Mouse (Mus musculus): ENCODE measurements around the gene Lrguk. TPM values are rescaled to one million over a fixed set of nuclear protein-coding genes. Genes with fewer than 3 reads are reported as not detected.

Gene Lrguk
- total and polyA plus RNA-seq, 3 experiments = 0.09 to 0.18 (median 0.10) TPM

DNA sequence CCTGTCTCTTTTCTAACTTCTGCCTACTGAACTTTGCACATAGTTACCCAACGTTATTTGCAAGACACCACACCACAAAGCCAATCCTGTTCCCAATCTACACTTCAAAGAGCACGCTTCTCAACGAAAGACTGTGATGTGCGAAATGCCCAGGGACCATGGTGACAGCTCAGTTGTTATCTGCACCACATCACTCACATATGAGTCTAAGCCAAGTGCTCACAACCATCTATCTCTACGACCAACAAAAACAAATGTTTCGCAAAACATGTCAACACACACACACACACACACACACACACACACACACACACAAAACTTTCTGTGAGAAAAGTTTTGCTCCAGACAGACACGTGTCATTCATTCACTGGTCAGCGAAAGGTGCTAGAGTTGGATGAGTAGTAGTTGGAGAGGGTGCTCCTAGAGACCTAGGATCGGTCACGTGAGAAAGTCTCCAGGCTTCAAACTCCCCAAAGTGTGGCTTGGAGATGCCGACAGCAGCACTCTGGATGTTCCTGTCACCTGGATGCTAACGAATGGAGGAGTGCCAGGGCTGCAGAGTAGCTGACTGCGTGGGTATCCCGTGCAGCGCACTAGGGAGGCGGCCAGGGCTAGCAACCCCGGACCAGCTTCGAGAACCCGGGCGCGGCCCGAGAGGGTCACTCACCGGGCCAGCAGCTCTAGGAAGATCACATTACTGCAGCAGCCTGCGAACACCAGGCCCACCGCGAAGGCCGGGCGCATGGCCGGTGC, 147.0 kb downstream of the Lrguk start:
- Histone ChIP-seq H3K27me3 (ENCODE audit: control insufficient read depth, insufficient read depth, low read length) (no peaks in the 10 kb centered on the region), H3K9ac (ENCODE audit: low read depth, low read length) (peak overlapping the region; percentile 86), H3K36me3 (ENCODE audit: control insufficient read depth, insufficient read depth, low read length) (no peaks in the 10 kb centered on the region), H3K4me3 (peak overlapping the region; percentile 93), H3K79me2 (replicated peaks; ENCODE audit: control insufficient read depth, insufficient read depth, low read length) (peaks cover 2% of the 10 kb centered on the region; the same call in 1 of the 2 replicates), H3K27ac (peak overlapping the region; percentile 62), H3K4me1 (ENCODE audit: control insufficient read depth, insufficient read depth, low read length) (peaks cover 2% of the 10 kb centered on the region; the same call in 1 of the 2 replicates)
- WGBS = 1% methylated on average over 29 of the region's 29 CpGs
- intact Hi-C loops (cut with DNase I) = loop anchor here (5.0 kb wide), 2 partner anchors 149 to 1114 kb away; partner anchors contain the start of genes Chchd3 and Lrguk
- TF ChIP-seq CTCF (IDR thresholded peaks at IDR 0.05) = no peak
- TF ChIP-seq POLR2A (IDR thresholded peaks at IDR 0.05; ENCODE audit: insufficient read depth, low read depth, low read length) = no peak
- no peak for DNase-seq

DNA sequence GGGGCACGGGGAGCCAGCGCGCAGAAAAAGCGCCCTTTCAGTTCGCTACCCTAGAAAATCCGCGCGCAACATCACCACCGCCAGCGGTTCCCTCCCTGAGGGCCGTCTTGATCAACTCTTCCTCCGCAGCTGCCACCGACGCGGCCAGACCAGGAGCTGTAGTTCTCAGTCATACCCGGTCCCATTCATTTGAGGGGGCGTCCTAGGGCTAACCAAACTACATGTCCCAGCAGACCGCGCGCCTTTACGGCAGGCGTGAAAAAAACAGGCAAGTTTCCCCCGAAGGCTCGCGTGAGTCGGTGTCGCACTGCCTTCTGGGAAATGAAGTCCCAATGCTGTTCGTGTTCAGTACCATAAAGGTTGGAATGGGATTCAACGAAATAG, 147.6 kb downstream of the Lrguk start, which contains the start of gene Slc35b4:
TSS of gene Slc35b4 (minus strand) at position 248 of the 384 bp plus-strand sequence.
- TF ChIP-seq EP300 (IDR thresholded peaks at IDR 0.05; ENCODE audit: insufficient read depth, low read depth, low read length) (no peak), POLR2A (IDR thresholded peaks at IDR 0.05; ENCODE audit: insufficient read depth, low read depth, low read length) (peak; percentile 75)
- peaks cover 2% of the 10 kb centered on the region; the same call in 1 of the 2 replicates for H3K79me2 ChIP-seq (replicated peaks; ENCODE audit: control insufficient read depth, insufficient read depth, low read length)
- no peaks in the 10 kb centered on the region for H3K36me3 ChIP-seq (ENCODE audit: control insufficient read depth, insufficient read depth, low read length)
- H3K4me3 ChIP-seq = peak within 1 kb of the TSS; percentile 93
- H3K27ac ChIP-seq = peak within 1 kb of the TSS; percentile 62
- peak within 1 kb of the TSS; percentile 86 for H3K9ac ChIP-seq (ENCODE audit: low read depth, low read length)
- peaks cover 2% of the 10 kb centered on the region; the same call in 1 of the 2 replicates for H3K4me1 ChIP-seq (ENCODE audit: control insufficient read depth, insufficient read depth, low read length)
- peak; percentile 91 to 95 for DNase-seq
- intact Hi-C loops (cut with DNase I) = loop anchor here (5.0 kb wide), 2 partner anchors 150 to 1115 kb away; partner anchors contain the start of genes Chchd3 and Lrguk
- under 1% methylated on average over 29 of the region's 29 CpGs for WGBS
- H3K27me3 ChIP-seq (ENCODE audit: control insufficient read depth, insufficient read depth, low read length) = no peaks in the 10 kb centered on the region

- intact Hi-C loops (cut with DNase I) = loop anchor here (5.0 kb wide), 2 partner anchors 152 to 1117 kb away; partner anchors contain the start of genes Chchd3 and Lrguk
- TF ChIP-seq EP300 (IDR thresholded peaks at IDR 0.05; ENCODE audit: insufficient read depth, low read depth, low read length) (no peak), CTCF (IDR thresholded peaks at IDR 0.05) (no peak), POLR2A (IDR thresholded peaks at IDR 0.05; ENCODE audit: insufficient read depth, low read depth, low read length) (no peak)
Measured at GRCm38 (mm10) chr6:34179007-34179406, 149.8 kb downstream of the Lrguk start.

GRCm38 (mm10) chr6:34179911-34180310, 150.7 kb downstream of the Lrguk start:
- Histone ChIP-seq H3K27ac (no peak overlapping the region), H3K4me1 (ENCODE audit: control insufficient read depth, insufficient read depth, low read length) (peaks cover 2% of the 10 kb centered on the region; the same call in 1 of the 2 replicates), H3K27me3 (ENCODE audit: control insufficient read depth, insufficient read depth, low read length) (no peaks in the 10 kb centered on the region), H3K9ac (ENCODE audit: low read depth, low read length) (no peak overlapping the region), H3K36me3 (ENCODE audit: control insufficient read depth, insufficient read depth, low read length) (no peaks in the 10 kb centered on the region), H3K79me2 (replicated peaks; ENCODE audit: control insufficient read depth, insufficient read depth, low read length) (peaks cover 2% of the 10 kb centered on the region; the same call in 1 of the 2 replicates), H3K4me3 (no peak overlapping the region)
- no peak for TF ChIP-seq POLR2A (IDR thresholded peaks at IDR 0.05; ENCODE audit: insufficient read depth, low read depth, low read length)
- TF ChIP-seq CTCF (IDR thresholded peaks at IDR 0.05) = no peak
- TF ChIP-seq EP300 (IDR thresholded peaks at IDR 0.05; ENCODE audit: insufficient read depth, low read depth, low read length) = no peak
- WGBS = 83% methylated on average over 4 of the region's 4 CpGs
- intact Hi-C loops (cut with DNase I) = loop anchor here (5.0 kb wide), 2 partner anchors 153 to 1118 kb away; partner anchors contain the start of genes Chchd3 and Lrguk
- no peak for DNase-seq

More at GRCm38 (mm10) chr6:34179007-34179406, 149.8 kb downstream of the Lrguk start:
- no peak overlapping the region for H3K9ac ChIP-seq (ENCODE audit: low read depth, low read length)
- H3K27ac ChIP-seq = no peak overlapping the region
- DNase-seq = no peak
- WGBS = 75% methylated on average over 3 of the region's 3 CpGs
- no peaks in the 10 kb centered on the region for H3K27me3 ChIP-seq (ENCODE audit: control insufficient read depth, insufficient read depth, low read length)
- H3K36me3 ChIP-seq (ENCODE audit: control insufficient read depth, insufficient read depth, low read length) = no peaks in the 10 kb centered on the region
- peaks cover 2% of the 10 kb centered on the region; the same call in 1 of the 2 replicates for H3K4me1 ChIP-seq (ENCODE audit: control insufficient read depth, insufficient read depth, low read length)
- no peak overlapping the region for H3K4me3 ChIP-seq
- peaks cover 2% of the 10 kb centered on the region; the same call in 1 of the 2 replicates for H3K79me2 ChIP-seq (replicated peaks; ENCODE audit: control insufficient read depth, insufficient read depth, low read length)

DNA sequence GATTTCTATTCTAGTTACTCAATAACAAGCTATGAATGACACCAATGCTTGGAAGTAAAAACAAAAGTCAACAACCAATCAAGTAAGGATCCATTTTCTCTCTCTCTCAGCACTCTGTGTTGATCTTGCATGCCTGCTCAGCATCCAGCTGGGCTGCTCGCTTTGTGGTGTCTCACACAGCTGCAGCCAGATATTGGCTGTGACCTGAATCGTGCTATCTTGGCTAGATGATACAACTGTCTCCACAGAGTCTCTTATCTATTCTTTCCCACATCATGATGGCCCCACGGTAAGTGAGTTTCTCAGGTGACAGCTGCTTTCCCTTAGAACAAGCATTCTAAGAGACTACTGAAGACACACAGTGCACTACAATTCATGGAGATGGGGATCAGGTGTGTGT, 152.7 kb downstream of the Lrguk start:
- no peaks in the 10 kb centered on the region for H3K27me3 ChIP-seq (ENCODE audit: control insufficient read depth, insufficient read depth, low read length)
- no peak overlapping the region for H3K9ac ChIP-seq (ENCODE audit: low read depth, low read length)
- H3K4me1 ChIP-seq (ENCODE audit: control insufficient read depth, insufficient read depth, low read length) = no peaks in the 10 kb centered on the region
- H3K36me3 ChIP-seq (ENCODE audit: control insufficient read depth, insufficient read depth, low read length) = no peaks in the 10 kb centered on the region
- TF ChIP-seq CTCF (IDR thresholded peaks at IDR 0.05) = no peak
- no peak for TF ChIP-seq POLR2A (IDR thresholded peaks at IDR 0.05; ENCODE audit: insufficient read depth, low read depth, low read length)
- TF ChIP-seq EP300 (IDR thresholded peaks at IDR 0.05; ENCODE audit: insufficient read depth, low read depth, low read length) = no peak
- no peak for DNase-seq
- H3K27ac ChIP-seq = no peak overlapping the region
- H3K4me3 ChIP-seq = no peak overlapping the region
- intact Hi-C loops (cut with DNase I) = no loop called here
- 59% methylated on average over 3 of the region's 3 CpGs for WGBS
- H3K79me2 ChIP-seq (replicated peaks; ENCODE audit: control insufficient read depth, insufficient read depth, low read length) = no peaks in the 10 kb centered on the region

- intact Hi-C loops (cut with DNase I) = no loop called here
- Histone ChIP-seq H3K27ac (no peak overlapping the region), H3K36me3 (ENCODE audit: control insufficient read depth, insufficient read depth, low read length) (no peaks in the 10 kb centered on the region), H3K9ac (ENCODE audit: low read depth, low read length) (no peak overlapping the region), H3K27me3 (ENCODE audit: control insufficient read depth, insufficient read depth, low read length) (no peaks in the 10 kb centered on the region), H3K79me2 (replicated peaks; ENCODE audit: control insufficient read depth, insufficient read depth, low read length) (no peaks in the 10 kb centered on the region), H3K4me3 (no peak overlapping the region), H3K4me1 (ENCODE audit: control insufficient read depth, insufficient read depth, low read length) (no peaks in the 10 kb centered on the region; the same call in 1 of the 2 replicates)
- DNase-seq = no peak
- TF ChIP-seq POLR2A (IDR thresholded peaks at IDR 0.05; ENCODE audit: insufficient read depth, low read depth, low read length) (no peak), CTCF (IDR thresholded peaks at IDR 0.05) (no peak), EP300 (IDR thresholded peaks at IDR 0.05; ENCODE audit: insufficient read depth, low read depth, low read length) (no peak)
- WGBS = 59% methylated on average over 3 of the region's 3 CpGs
Measured at GRCm38 (mm10) chr6:34183326-34183725, 154.1 kb downstream of the Lrguk start.

Other genes with a start within 250 kb of the Lrguk start
- 1 to 10 TPM; 8.0 to 8.5 TPM for gene Slc35b4, start 147.7 kb downstream of the Lrguk start, total RNA-seq (2021)
- 10.6 and 18.4 TPM in 2 replicates for gene Slc35b4, start 147.7 kb downstream of the Lrguk start, polyA plus RNA-seq (2012; rRNA removed)